Mouse (Mus musculus): ENCODE measurements around the gene Exoc3l2. TPM values are rescaled to one million over a fixed set of nuclear protein-coding genes. Genes with fewer than 3 reads are reported as not detected.
A peak's percentile ranks its signal among the peaks of the same experiment; 100 is the strongest.

Gene Exoc3l2
- polyA plus RNA-seq, 1 experiment from 2014 or later = 1.1 TPM

DNA sequence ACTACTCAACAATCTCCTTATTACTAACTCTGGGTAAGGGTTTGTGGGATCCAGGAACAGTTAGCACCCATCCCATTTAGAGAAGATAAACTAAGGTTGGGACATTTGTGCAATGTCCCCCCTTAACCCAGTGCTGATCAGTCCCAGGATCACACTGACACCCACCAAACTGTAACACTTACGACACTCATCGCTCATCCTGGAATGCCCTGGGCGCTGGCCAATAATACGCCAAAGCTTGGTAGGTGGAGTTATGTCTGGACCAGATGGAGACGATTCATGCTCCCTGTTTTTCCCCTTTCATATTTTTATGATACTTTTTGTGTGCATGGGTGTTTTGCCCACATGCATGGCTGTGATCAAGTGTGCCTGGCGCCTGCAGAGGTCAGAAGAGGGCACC lies 32.7 kb upstream of the Exoc3l2 start:
- H3K9me3 ChIP-seq = peaks cover 4% of the 10 kb centered on the region; the same call in 1 of the 2 replicates
- no peak overlapping the region for H3K27ac ChIP-seq (replicated peaks)
- no peak for ATAC-seq (ENCODE audit: extremely low read depth, insufficient number of reproducible peaks, low FRiP score, low TSS enrichment)

GRCm38 (mm10) chr7:19432475-19432874 lies 30.7 kb upstream of the Exoc3l2 start:
- Histone ChIP-seq H3K27ac (replicated peaks) (no peak overlapping the region), H3K36me3 (peaks cover 100% of the 10 kb centered on the region), H3K4me1 (no peaks in the 10 kb centered on the region), H3K27me3 (replicated peaks) (no peaks in the 10 kb centered on the region), H3K9ac (no peak overlapping the region), H3K9me3 (peaks cover 4% of the 10 kb centered on the region; the same call in 1 of the 2 replicates), H3K4me2 (no peak overlapping the region), H3K4me3 (no peak overlapping the region)
- WGBS = 98% methylated on average over 2 of the region's 2 CpGs
- ATAC-seq (ENCODE audit: extremely low read depth, insufficient number of reproducible peaks, low FRiP score, low TSS enrichment) = no peak

More for the DNA sequence above, 32.7 kb upstream of the Exoc3l2 start:
- Histone ChIP-seq H3K36me3 (peaks cover 100% of the 10 kb centered on the region), H3K9ac (no peak overlapping the region), H3K27me3 (replicated peaks) (no peaks in the 10 kb centered on the region), H3K4me3 (no peak overlapping the region), H3K4me1 (no peaks in the 10 kb centered on the region), H3K4me2 (no peak overlapping the region)
- WGBS = 80% methylated on average over 6 of the region's 6 CpGs

GRCm38 (mm10) chr7:19436276-19436675 lies 26.9 kb upstream of the Exoc3l2 start:
- H3K27me3 ChIP-seq (replicated peaks) = no peaks in the 10 kb centered on the region
- peaks cover 99% of the 10 kb centered on the region for H3K36me3 ChIP-seq
- WGBS = 90% methylated on average over 2 of the region's 2 CpGs
- H3K27ac ChIP-seq (replicated peaks) = no peak overlapping the region
- no peak for ATAC-seq (ENCODE audit: extremely low read depth, insufficient number of reproducible peaks, low FRiP score, low TSS enrichment)
- no peak overlapping the region for H3K4me2 ChIP-seq
- H3K9me3 ChIP-seq = peaks cover 4% of the 10 kb centered on the region; the same call in 1 of the 2 replicates
- no peak overlapping the region for H3K9ac ChIP-seq
- H3K4me3 ChIP-seq = no peak overlapping the region
- H3K4me1 ChIP-seq = peaks cover under 1% of the 10 kb centered on the region; the same call in 1 of the 2 replicates

DNA sequence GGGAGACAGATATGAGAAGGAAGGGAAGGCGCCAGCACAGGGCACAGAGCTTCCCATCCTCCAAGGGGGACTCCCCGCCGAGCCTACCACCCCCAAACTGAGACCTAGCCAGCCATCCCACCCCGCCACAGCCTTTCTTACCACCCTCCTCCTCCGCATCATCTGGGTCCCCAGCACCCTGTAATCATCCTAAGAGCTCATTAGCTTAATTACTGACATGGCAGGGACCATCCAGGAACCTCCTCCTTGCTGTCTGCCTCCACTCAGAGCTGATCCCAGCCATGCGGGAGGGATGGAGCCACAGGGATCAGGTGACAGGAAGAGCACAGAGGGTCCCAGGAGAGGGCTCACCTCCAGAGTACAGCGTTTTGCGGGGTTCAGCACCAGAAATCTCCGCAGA lies 26.1 kb upstream of the Exoc3l2 start:
- Histone ChIP-seq H3K4me2 (no peak overlapping the region), H3K36me3 (peaks cover 99% of the 10 kb centered on the region), H3K27ac (replicated peaks) (no peak overlapping the region), H3K9me3 (peaks cover 4% of the 10 kb centered on the region; the same call in 1 of the 2 replicates), H3K4me3 (no peak overlapping the region), H3K27me3 (replicated peaks) (no peaks in the 10 kb centered on the region), H3K4me1 (peaks cover 6% of the 10 kb centered on the region; the same call in 1 of the 2 replicates), H3K9ac (no peak overlapping the region)
- WGBS = 86% methylated on average over 9 of the region's 9 CpGs
- no peak for ATAC-seq (ENCODE audit: extremely low read depth, insufficient number of reproducible peaks, low FRiP score, low TSS enrichment)

- Histone ChIP-seq H3K27me3 (replicated peaks) (no peaks in the 10 kb centered on the region), H3K4me2 (no peak overlapping the region), H3K36me3 (peaks cover 93% of the 10 kb centered on the region), H3K9me3 (no peaks in the 10 kb centered on the region), H3K4me3 (no peak overlapping the region), H3K9ac (no peak overlapping the region), H3K27ac (replicated peaks) (peak overlapping the region; percentile 43; the same call in 1 of the 2 replicates), H3K4me1 (peaks cover 9% of the 10 kb centered on the region; the same call in 1 of the 2 replicates)
- ATAC-seq (ENCODE audit: extremely low read depth, insufficient number of reproducible peaks, low FRiP score, low TSS enrichment) = no peak
- WGBS = 54% methylated on average over 9 of the region's 9 CpGs
These were observed 21.6 kb upstream of the Exoc3l2 start for GRCm38 (mm10) chr7:19441448-19442091.

GRCm38 (mm10) chr7:19443344-19443743 lies 19.8 kb upstream of the Exoc3l2 start:
- H3K27ac ChIP-seq (replicated peaks) = no peak overlapping the region
- peaks cover 93% of the 10 kb centered on the region for H3K36me3 ChIP-seq
- ATAC-seq (ENCODE audit: extremely low read depth, insufficient number of reproducible peaks, low FRiP score, low TSS enrichment) = no peak
- H3K4me2 ChIP-seq = no peak overlapping the region
- no peak overlapping the region for H3K4me3 ChIP-seq
- no peaks in the 10 kb centered on the region for H3K9me3 ChIP-seq
- H3K4me1 ChIP-seq = peaks cover 9% of the 10 kb centered on the region; the same call in 1 of the 2 replicates
- 34% methylated on average over 3 of the region's 3 CpGs for WGBS
- no peak overlapping the region for H3K9ac ChIP-seq
- H3K27me3 ChIP-seq (replicated peaks) = no peaks in the 10 kb centered on the region

DNA sequence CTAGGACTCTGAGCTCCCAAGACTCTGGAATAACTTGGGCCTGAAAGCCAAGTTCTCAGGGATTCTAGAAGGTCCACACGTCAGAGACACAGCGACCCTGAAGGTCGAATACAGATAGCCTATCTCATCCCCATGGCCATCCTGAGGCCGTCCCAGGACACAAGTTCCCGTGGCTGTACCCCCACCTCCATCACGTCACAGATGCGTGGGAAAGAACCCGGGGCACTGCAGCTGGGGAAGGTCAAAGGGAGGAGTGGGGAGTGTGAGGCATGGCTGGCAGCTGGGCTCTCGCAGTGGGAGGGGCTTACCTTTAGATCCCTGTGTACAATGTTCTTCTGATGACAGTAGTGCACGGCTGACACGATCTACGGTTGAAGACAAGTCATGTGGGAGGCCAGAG lies 18.3 kb upstream of the Exoc3l2 start:
- Histone ChIP-seq H3K4me3 (no peak overlapping the region), H3K4me1 (peaks cover 9% of the 10 kb centered on the region; the same call in 1 of the 2 replicates), H3K27ac (replicated peaks) (no peak overlapping the region), H3K4me2 (no peak overlapping the region), H3K27me3 (replicated peaks) (no peaks in the 10 kb centered on the region), H3K36me3 (peaks cover 94% of the 10 kb centered on the region), H3K9me3 (no peaks in the 10 kb centered on the region), H3K9ac (no peak overlapping the region)
- 72% methylated on average over 12 of the region's 12 CpGs for WGBS
- no peak for ATAC-seq (ENCODE audit: extremely low read depth, insufficient number of reproducible peaks, low FRiP score, low TSS enrichment)

- H3K36me3 ChIP-seq = peaks cover 94% of the 10 kb centered on the region
- no peaks in the 10 kb centered on the region for H3K27me3 ChIP-seq (replicated peaks)
These were observed 15.4 kb upstream of the Exoc3l2 start for GRCm38 (mm10) chr7:19447689-19448088.

GRCm38 (mm10) chr7:19449165-19449564 lies 14.0 kb upstream of the Exoc3l2 start:
- WGBS = 79% methylated on average over 12 of the region's 12 CpGs
- Histone ChIP-seq H3K9ac (no peak overlapping the region), H3K9me3 (no peaks in the 10 kb centered on the region), H3K4me3 (no peak overlapping the region), H3K27ac (replicated peaks) (no peak overlapping the region), H3K4me1 (no peaks in the 10 kb centered on the region), H3K4me2 (no peak overlapping the region), H3K36me3 (peaks cover 90% of the 10 kb centered on the region), H3K27me3 (replicated peaks) (no peaks in the 10 kb centered on the region)
- no peak for ATAC-seq (ENCODE audit: extremely low read depth, insufficient number of reproducible peaks, low FRiP score, low TSS enrichment)

More at GRCm38 (mm10) chr7:19447689-19448088, 15.4 kb upstream of the Exoc3l2 start:
- Histone ChIP-seq H3K4me2 (no peak overlapping the region), H3K9me3 (no peaks in the 10 kb centered on the region), H3K27ac (replicated peaks) (no peak overlapping the region), H3K4me3 (no peak overlapping the region), H3K9ac (no peak overlapping the region), H3K4me1 (0 out of 2 replicates have a peak, but pooled peaks cover 4% of the 10 kb centered on the region)
- WGBS = 89% methylated on average over 16 of the region's 16 CpGs
- ATAC-seq (ENCODE audit: extremely low read depth, insufficient number of reproducible peaks, low FRiP score, low TSS enrichment) = no peak

GRCm38 (mm10) chr7:19455186-19455585 lies 7.9 kb upstream of the Exoc3l2 start:
- H3K9ac ChIP-seq = no peak overlapping the region
- H3K9me3 ChIP-seq = no peaks in the 10 kb centered on the region
- H3K36me3 ChIP-seq = peaks cover 45% of the 10 kb centered on the region
- no peak for ATAC-seq (ENCODE audit: extremely low read depth, insufficient number of reproducible peaks, low FRiP score, low TSS enrichment)
- H3K4me1 ChIP-seq = peaks cover 26% of the 10 kb centered on the region
- H3K4me2 ChIP-seq = no peak overlapping the region
- 89% methylated on average over 4 of the region's 4 CpGs for WGBS
- H3K27ac ChIP-seq (replicated peaks) = no peak overlapping the region
- no peak overlapping the region for H3K4me3 ChIP-seq
- H3K27me3 ChIP-seq (replicated peaks) = no peaks in the 10 kb centered on the region

DNA sequence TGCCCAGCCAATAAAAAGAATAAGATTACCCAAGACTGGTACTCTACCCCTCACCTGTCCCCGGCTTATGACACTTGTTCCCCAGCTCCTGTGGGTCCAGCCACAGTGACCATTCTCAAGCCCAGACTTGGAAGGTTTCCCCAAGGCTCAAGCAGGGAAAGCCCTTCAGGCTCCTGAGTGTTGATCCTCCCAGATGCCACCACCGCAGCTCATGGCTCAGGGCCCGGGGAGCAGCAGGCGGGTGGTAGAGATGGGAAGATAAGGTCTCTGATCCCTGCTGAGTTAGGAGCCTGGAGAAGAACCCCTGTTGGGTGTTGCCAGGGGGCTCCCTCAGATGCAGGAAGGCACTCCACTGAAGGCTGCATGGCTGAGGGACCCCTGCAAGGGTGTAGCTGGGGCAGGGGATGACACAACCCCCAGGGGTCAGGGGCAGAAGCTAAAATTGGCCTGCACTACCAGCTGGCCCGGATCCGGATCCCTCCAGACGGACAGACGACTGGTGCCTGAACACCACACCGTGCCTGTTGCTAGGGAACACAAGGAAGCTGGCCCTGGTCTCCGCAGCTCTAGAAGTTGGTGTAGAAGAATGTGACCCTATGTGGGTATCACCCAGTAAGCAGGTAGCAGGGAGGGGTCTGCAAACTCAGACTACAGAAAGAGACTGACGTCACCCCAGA lies 7.2 kb upstream of the Exoc3l2 start:
- Histone ChIP-seq H3K27ac (replicated peaks) (no peak overlapping the region), H3K27me3 (replicated peaks) (no peaks in the 10 kb centered on the region), H3K9me3 (no peaks in the 10 kb centered on the region), H3K4me2 (0 out of 2 replicates have a peak overlapping the region, but pooled peaks have one; percentile 88), H3K4me1 (peaks cover 26% of the 10 kb centered on the region), H3K36me3 (peaks cover 37% of the 10 kb centered on the region), H3K4me3 (no peak overlapping the region), H3K9ac (peak overlapping the region; percentile 26; the same call in 1 of the 2 replicates)
- 56% methylated on average over 11 of the region's 11 CpGs for WGBS
- ATAC-seq (ENCODE audit: extremely low read depth, insufficient number of reproducible peaks, low FRiP score, low TSS enrichment) = no peak

Measured in heart, embryonic 13.5 days (tissue).